Mouse (Mus musculus) gastrocnemius, postnatal 25 days (tissue): ENCODE data around the gene Olfr1132. TPM values are rescaled to one million over a fixed set of nuclear protein-coding genes. Genes with fewer than 3 reads are reported as not detected.
"Not testable (repeated sequence)": the region's sequence is repeated elsewhere in the genome, so short reads cannot be mapped to it uniquely, and the experiment has no call there.

ENCODE experiments used
- DNase-seq: peaks from one replicate; pipeline ENCODE4 v3.0.0; 2022
- long read RNA-seq, 2 experiments: library from polyadenylated mRNA; stranded (forward); transcript quantifications; one replicate each; pipeline ENCODE4 v2.0.0; 2021
- total RNA-seq, 2 experiments: library from RNA; stranded (reverse); gene quantifications; 1 replicate in 1 of 2; 2 replicates in 1 of 2; pipeline ENCODE4 v1.2.3; 2021

Olfr1132 gene
- total RNA-seq, result not detected
- long read RNA-seq, experiment 1, result 0 reads
- long read RNA-seq, experiment 2, result 0 reads

GRCm38 (mm10) chr2:87637435-87637834, at the start of gene Olfr1132:
Olfr1132 (minus strand) TSS chr2:87637535.
- DNase-seq, result no peak

- DNase-seq, result no peak
Observed at GRCm38 (mm10) chr2:87673564-87673963, 36.2 kb upstream of the Olfr1132 start, which contains the start of gene Olfr1135. Olfr1135 (minus strand) TSS chr2:87673664.

DNA sequence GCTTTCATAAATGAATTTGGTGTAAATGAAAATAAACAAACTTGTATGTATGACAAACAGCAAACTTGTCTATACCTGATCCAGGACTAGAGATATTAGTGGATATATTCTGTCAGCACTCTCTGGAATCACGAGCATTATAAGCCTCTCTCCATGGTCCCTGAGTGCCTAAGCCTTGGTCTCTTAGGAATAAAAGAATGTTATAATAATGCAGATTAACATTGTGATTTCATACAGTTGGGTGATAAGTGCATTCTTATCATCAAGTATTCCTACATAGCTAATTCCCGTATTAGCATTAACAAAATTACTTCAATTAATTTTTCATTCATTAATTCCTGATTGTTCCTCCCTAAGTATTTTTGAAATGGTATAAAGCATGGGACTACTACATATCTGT, 21.0 kb upstream of the Olfr1132 start, which contains the start of gene Olfr1134:
Gene Olfr1134, minus strand, starts transcription at position 101 of the 400 bp plus-strand sequence.
- no peak for DNase-seq

GRCm38 (mm10) chr2:87647274-87647673, 9.9 kb upstream of the Olfr1132 start, which contains the start of gene Olfr1133:
Olfr1133 (minus strand) TSS chr2:87647374.
- DNase-seq, result no peak

DNA sequence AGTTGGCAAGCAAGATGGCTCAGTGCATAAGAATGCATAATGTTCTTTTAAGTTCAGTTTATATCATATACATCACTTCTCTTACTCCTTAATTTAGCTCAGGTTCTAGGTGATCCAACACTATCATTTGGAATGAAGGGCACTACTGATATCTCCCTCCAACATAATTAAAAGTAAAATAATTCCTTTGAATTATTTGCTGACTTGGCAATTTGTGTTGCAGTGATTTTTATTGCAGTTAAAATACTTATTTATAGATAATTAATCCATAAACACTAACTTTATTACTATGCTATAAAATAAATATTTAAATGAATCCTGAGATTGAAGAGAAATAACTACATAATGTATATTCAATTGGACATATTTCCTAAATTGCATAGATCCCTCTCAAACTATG, 5.1 kb upstream of the Olfr1132 start:
- DNase-seq, result no peak

DNA sequence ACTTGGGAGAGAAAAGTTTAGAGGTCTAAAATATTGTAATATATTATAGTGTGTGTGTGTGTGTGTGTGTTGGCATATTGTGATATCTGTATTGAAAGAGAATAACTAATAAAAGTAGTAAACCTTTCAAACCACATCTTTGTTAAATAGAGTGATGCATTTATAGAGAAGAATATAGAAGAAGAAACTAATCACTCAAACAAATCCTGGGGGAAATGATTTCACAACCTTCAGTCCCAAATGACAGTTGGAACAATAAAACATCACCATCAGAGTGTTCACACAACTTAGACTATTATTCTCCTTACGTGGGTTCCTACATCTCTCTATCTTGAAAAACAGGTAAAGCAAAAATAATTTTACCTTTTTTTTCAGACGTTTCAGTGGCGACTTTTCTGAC, 10.5 kb downstream of the Olfr1132 start, which contains the start of gene Olfr1131:
Gene Olfr1131, plus strand, starts transcription at position 301 of the 400 bp plus-strand sequence.
- no peak for DNase-seq

GRCm38 (mm10) chr2:87605912-87606311, 31.4 kb downstream of the Olfr1132 start, which contains the start of gene Olfr1130:
Olfr1130 (plus strand) TSS chr2:87606212.
- not testable (repeated sequence) for DNase-seq

Other genes starting within 250 kb of the Olfr1132 start
- gene Olfr1123, start 220.9 kb downstream of the Olfr1132 start, total RNA-seq, result not detected
- not detected for gene Olfr1124, start 207.3 kb downstream of the Olfr1132 start, total RNA-seq
- gene Olfr1126, start 183.6 kb downstream of the Olfr1132 start, total RNA-seq, result not detected
- gene Pramel7, start 140.4 kb downstream of the Olfr1132 start, total RNA-seq, result not detected
- not detected for gene Pramel6, start 131.0 kb downstream of the Olfr1132 start, total RNA-seq
- not detected for gene Olfr153, start 105.7 kb downstream of the Olfr1132 start, total RNA-seq
- not detected for gene Olfr1128, start 92.0 kb downstream of the Olfr1132 start, total RNA-seq
- gene Olfr1129, start 63.6 kb downstream of the Olfr1132 start, total RNA-seq, result not detected
- gene Olfr1130, start 31.3 kb downstream of the Olfr1132 start, total RNA-seq, result not detected
- not detected for gene Olfr1131, start 10.4 kb downstream of the Olfr1132 start, total RNA-seq
- gene Olfr1133, start 9.8 kb upstream of the Olfr1132 start, total RNA-seq, result not detected
- not detected for gene Olfr1134, start 20.9 kb upstream of the Olfr1132 start, total RNA-seq
- not detected for gene Olfr1135, start 36.1 kb upstream of the Olfr1132 start, total RNA-seq
- gene Olfr1136, start 56.4 kb upstream of the Olfr1132 start, total RNA-seq, result not detected
- not detected for gene Olfr1137, start 75.6 kb upstream of the Olfr1132 start, total RNA-seq
- gene Olfr1138, start 102.4 kb upstream of the Olfr1132 start, total RNA-seq, result not detected
- gene Olfr1140, start 106.2 kb upstream of the Olfr1132 start, total RNA-seq, result not detected
- not detected for gene Olfr1141, start 116.5 kb upstream of the Olfr1132 start, total RNA-seq
- not detected for gene Olfr152, start 141.9 kb upstream of the Olfr1132 start, total RNA-seq
- not detected for gene Olfr1143, start 163.1 kb upstream of the Olfr1132 start, total RNA-seq
- not detected for gene Olfr1145, start 172.3 kb upstream of the Olfr1132 start, total RNA-seq
- not detected for gene Olfr1148, start 193.0 kb upstream of the Olfr1132 start, total RNA-seq
- gene Olfr1150-ps1, start 206.5 kb upstream of the Olfr1132 start, total RNA-seq, result not detected
- gene Olfr1151, start 218.3 kb upstream of the Olfr1132 start, total RNA-seq, result not detected
- gene Olfr1152, start 229.0 kb upstream of the Olfr1132 start, total RNA-seq, result not detected